Mouse (Mus musculus) embryo, embryonic 9.5 days (tissue): ENCODE measurements at regions not wholly inside any gene's neighbourhood (a gene's known extent, or its start where the extent isn't known, plus 50 kb on each side); places are given as distances from the start of the nearest gene placed in this dataset.
"Not testable (repeated sequence)": the region's sequence is repeated elsewhere in the genome, so short reads cannot be mapped to it uniquely, and the experiment has no call there.

ENCODE experiments used
- DNase-seq: peaks from one replicate; pipeline ENCODE4 v3.0.0-alpha.2; 2017; ENCODE audit errors: extremely low spot score

DNA sequence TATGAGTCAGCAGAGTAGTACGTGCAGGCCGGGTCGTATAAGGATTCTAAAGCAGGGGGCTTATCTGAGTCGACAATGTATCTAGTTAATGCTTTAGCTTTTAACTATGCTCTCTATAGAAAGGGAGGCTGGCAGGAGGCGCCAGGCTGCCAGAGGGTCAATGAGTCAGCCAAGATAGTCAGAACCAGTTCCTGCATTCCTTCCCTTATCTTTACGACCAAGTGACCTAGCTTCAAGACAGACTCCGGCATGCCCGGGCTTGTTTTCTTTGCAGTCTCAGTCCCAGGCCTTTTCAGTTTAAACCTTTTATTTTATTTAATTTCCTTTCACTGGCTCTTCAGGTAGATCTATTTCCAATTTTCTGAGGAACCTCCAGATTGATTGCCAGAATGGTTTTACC is 374.0 kb upstream of the Nrxn1 start:
- no peak for DNase-seq

DNA sequence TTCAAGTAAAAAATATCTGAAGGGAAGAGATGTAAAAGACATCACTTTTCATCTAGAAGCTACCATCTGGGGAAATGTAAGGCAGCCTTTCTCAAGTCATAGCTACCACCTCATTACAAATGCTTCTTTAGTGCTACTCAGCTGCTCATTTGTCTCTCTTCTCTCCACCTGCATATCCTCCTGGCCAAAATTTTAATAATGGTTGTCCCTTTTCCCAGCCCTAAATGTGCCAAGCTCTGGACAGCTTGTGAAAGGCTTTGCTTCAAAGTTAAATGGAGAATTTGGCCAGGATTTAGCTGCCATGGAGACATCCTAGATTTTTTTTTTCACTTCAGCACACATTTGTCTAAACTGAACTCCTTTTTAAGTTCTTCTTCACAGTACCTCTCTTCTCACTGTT is 358.8 kb upstream of the Nrxn1 start:
- DNase-seq, result no peak

DNA sequence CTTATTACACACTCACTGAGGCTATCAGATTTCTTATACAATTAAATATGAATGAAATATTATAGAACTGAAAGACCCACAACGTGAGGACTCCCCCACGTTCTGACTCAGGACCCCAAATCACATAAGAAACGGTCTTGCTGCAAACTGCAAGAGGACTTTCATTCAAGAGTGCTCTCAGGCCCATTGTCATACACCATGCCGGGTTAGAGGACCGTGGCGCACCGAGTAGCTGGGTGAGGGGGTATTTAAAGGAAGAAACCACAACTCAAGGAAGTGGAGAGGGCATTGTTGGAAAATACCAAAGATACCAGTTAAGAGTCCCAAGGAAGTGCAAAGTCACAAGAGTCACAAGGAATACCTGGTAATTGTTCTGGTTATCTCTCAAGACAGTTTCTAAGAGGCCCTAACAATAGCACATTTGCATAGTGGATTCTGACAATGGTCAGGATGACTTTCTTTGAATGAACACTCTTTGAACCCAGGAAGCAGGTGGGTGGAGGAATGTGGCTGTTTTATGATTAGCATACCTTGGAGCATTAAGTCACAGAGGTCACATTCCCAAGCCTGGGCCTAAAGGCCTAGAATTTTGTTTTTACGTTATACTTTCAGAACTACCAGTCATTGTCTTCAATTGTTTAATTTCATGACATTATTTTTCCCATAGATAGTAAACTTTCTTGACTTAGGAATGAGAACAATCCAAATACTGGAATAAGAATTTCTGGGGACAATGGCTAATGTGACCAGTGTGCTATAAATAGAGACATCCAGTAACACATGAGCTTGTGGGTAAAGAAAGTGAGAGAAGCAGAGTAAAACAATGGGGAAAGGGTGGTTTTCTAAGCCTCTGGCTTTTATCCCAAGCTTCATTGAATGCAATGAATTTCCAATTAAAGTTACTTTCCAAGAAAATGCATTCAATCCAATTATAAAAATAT is 339.2 kb upstream of the Nrxn1 start:
- DNase-seq, result not testable (repeated sequence)

GRCm38 (mm10) chr17:91430351-91430750 is 337.5 kb upstream of the Nrxn1 start:
- DNase-seq, result no peak

DNA sequence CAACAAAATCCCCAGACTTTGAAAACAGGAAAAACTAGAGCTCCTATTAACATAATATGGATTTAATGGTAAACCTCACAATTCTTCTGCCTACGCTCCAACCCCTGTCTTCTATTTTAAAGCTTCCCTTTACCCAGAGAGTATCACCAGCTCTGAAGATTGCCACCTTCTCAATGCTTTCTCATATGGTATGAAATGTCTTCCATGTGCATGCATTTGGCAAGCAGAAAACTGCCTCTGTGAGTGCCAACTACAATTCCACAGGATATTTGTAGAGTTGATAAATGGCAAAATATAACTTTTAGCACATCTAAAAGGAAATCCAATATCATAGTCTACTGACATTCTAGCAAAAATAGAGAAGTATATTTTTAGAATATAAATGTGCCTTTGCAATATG is 332.2 kb upstream of the Nrxn1 start:
- no peak for DNase-seq

DNA sequence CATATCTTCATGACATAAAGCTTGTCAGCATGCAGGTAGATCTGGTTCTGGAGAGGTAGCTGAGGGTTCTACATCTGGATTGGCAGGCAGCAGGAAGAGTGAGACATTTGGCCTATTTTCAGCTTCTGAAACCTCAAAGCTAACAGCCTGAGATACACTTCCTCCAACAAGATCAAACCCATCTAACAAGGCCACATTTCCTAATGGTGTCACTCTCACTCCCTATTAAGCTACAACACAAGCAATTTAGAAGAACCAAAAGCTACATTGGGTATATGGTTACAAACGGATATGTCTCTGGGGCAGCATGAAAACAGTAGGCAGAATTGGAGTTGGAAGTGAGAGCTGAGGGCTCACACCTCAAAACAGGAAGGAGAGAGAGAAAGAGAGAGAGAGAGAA is 325.7 kb upstream of the Nrxn1 start:
- DNase-seq, result no peak

DNA sequence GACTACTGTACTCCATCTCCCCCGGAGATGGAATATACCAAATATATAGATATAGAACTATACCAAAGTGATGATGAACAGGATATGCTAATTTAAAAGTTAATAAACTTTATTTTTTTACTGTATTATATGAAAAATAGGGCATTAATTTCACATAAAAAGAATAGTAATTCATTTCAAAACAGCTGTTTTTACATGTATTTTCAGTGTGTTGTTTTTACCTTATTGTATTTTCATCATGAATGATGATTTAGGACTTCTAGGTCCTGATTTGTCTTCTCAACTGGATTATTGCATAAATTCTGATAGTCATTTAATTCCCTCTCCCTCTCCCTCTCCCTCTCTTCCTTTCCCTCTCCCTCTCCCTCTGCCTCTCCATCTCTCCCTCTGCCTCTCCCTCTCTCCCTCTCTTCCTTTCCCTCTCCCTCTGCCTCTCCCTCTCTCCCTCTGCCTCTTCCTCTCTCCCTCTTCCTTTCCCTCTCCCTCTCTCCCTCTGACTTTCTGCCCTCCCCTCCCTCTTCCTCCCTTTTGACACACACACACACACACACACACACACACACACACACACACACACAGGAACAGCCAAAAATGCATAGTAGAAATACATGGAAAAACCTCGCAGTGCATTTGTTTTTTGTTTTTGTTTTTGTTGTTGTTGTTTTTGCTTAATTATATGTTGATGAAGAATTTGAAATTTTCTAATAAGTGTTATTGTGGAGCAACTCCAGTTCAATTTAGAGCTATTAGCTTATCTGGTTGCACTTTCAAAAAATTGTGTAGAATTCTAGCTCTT is 298.3 kb upstream of the Nrxn1 start:
- no peak for DNase-seq

DNA sequence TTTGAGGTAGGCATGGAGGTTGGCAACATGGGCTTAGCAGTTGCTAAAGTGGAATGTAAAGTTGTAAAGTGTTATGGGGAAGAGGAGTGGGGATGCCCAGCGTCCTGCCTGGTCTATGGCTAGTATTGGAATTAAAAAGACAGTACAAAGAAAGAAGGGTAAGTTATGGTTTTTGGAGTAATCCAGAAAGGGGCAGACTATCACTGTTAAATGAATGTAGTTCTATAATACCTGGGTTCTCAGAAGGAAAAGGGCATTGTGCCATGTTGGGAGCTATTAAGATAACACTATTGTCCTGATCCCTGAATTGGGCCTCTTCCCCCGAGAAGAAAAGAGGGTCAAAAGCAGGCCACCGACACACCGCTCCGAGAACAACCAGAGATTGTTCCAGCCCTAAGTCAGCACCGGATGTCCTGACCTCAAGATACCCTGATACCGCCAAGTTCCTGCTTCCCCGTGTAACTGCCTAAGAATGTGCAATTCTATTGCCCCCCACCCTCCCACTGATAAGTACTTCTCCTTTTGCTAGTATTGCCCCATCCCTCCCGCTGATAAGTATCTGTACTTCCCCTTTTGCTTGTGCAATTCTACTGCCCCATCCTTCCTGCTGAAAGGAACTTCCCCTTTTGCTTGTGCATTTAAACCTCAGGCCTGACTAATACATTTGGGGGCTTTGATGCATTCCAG is 297.2 kb upstream of the Nrxn1 start:
- not testable (repeated sequence) for DNase-seq

DNA sequence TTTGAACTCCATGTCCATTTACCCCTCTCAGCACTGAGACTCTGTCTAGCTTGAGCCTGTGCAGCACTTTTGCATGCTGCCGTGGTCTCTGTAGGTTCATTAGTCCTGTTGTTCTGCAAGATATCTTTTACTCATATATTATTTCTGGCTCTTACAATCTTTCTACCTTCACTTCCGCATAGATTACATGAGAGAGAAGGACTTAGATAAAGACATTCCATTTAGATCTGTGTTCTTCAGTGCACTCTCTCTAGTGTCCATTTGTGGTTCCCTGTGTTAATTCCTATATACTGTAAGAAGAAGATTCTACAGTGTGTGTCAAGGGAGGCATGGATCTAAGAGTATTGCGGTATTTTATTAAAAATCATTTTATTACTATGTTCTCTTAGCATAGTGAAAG is 295.6 kb upstream of the Nrxn1 start:
- no peak for DNase-seq

DNA sequence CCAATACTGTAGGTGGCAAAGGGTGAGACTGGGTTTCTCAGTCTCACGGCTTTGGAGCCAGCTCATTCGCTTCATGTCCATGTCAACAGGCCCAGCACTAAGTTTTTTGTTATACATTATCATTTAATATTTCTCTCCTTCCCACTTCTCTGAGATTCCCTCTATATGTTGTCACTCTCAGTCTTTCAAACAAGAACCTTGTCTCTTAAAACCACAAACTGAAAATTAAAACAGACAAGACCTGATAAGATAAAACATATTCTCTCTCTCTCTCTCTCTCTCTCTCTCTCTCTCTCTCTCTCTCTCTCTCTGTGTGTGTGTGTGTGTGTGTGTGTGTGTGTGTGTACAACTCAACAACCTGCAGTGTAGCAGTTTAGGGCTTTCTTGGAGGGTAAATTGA is 295.2 kb upstream of the Nrxn1 start:
- no peak for DNase-seq

GRCm38 (mm10) chr17:91385949-91386348 is 293.1 kb upstream of the Nrxn1 start:
- DNase-seq, result no peak

- no peak for DNase-seq
These were observed 275.3 kb upstream of the Nrxn1 start for GRCm38 (mm10) chr17:91368156-91368555.

GRCm38 (mm10) chr17:91361261-91361660 is 268.4 kb upstream of the Nrxn1 start:
- DNase-seq, result no peak

GRCm38 (mm10) chr17:91352107-91352506 is 259.2 kb upstream of the Nrxn1 start:
- no peak for DNase-seq

DNA sequence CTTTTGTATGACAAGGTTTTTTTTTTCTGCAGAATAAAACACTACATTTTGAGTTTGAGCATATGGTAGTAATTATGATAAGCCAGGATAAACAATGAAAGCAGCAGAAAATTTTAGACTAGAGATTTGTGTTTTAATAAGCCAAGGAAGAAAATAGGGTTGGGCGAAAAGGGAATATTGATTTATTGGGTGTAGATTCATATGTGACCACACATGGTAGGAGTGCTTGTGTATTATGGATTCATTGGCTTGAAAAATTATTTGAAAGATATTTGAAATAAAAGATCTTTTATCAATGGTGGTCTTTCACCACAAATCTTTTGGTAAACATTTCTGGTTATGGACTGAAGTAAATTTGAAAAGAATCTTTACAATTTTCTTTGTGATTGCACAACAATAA is 244.0 kb upstream of the Nrxn1 start:
- DNase-seq, result no peak

- DNase-seq, result no peak
These were observed 240.9 kb upstream of the Nrxn1 start for GRCm38 (mm10) chr17:91333790-91334189.

- DNase-seq, result no peak
These were observed 240.3 kb upstream of the Nrxn1 start for GRCm38 (mm10) chr17:91333202-91333601.

- DNase-seq, result no peak
These were observed 231.5 kb upstream of the Nrxn1 start for GRCm38 (mm10) chr17:91324377-91324776.

- no peak for DNase-seq
These were observed 194.0 kb upstream of the Nrxn1 start for GRCm38 (mm10) chr17:91286875-91287274.

DNA sequence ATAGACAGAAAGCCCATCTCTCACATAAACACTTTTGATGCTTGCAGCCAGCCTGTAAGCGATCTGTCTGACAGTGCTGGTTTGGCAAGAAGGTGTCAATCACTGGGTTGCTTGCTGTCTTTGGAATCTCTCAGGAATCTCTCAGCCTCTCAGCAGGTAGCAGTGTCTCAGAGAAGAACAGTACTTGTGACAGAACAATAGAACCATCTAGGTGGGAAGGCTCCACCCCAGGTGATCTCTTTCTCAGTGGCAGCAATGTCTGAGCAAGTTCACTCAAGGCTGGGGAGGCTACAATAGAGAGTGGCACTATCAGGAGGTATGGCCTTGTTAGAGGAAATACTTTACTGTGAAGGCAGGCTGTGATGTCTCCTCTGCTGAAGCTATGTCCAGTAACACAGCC is 181.5 kb upstream of the Nrxn1 start:
- DNase-seq, result no peak

- no peak for DNase-seq
These were observed 145.8 kb upstream of the Nrxn1 start for GRCm38 (mm10) chr17:91238719-91239118.

- DNase-seq, result not testable (repeated sequence)
These were observed 143.8 kb upstream of the Nrxn1 start for GRCm38 (mm10) chr17:91236653-91237052.
